Mouse (Mus musculus): Measurements from ENCODE around the gene Pla2g2f. TPM values are rescaled to one million over a fixed set of nuclear protein-coding genes. Genes with fewer than 3 reads are reported as not detected.
A peak's percentile ranks its signal among the peaks of the same experiment; 100 is the strongest.

The Pla2g2f gene
- polyA plus RNA-seq, 1 experiment from 2014 or later, result 0.74 TPM

DNA sequence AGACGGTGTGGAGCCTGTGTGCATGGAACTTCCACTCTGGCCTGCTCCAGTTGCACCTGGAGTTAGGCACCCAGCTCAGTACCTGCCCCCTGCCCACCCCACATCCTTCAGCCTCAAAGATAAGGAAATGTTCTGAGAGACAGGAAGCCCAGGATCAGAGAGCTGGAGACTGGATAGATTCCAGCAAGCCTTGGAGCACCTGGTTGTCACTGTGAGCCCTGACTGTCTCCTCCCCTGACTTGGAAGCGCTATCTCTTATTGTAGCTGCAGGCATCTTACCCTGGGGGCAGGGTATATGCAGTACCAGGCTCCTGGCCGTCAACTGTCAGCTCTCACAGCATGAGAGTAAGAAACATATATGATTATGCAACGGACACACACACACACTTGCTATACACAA lies 2.0 kb downstream of the Pla2g2f start:
- H3K4me2 ChIP-seq (replicated peaks), result no peak overlapping the region
- H3K27me3 ChIP-seq, result no peaks in the 10 kb centered on the region
- no peaks in the 10 kb centered on the region for H3K9me3 ChIP-seq
- no peak overlapping the region for H3K4me3 ChIP-seq
- WGBS, result 57% methylated on average over 4 of the region's 4 CpGs
- H3K4me1 ChIP-seq, result peaks cover 9% of the 10 kb centered on the region
- H3K36me3 ChIP-seq, result no peaks in the 10 kb centered on the region
- no peak for ATAC-seq (ENCODE audit: low FRiP score, low read depth)
- H3K9ac ChIP-seq, result no peak overlapping the region
- no peak overlapping the region for H3K27ac ChIP-seq

DNA sequence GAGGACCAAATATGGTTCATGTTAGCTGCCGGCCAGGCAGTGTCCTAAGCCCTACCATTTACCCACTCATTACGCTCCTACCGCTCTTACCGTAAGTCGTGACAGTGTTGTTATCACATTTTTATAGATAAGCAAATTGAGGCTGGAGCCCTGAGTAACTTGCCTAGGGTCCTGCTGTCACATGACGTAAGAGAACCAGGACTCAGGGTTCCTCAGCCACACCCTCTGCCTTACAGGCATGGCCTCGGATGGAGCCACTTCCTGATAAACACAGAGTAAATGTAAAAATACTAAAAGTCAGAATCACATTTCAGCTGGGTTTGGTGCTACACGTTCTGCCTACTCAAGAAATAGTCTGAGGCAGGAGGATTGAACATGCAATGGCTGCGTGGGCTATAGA lies 3.0 kb downstream of the Pla2g2f start:
- ATAC-seq (ENCODE audit: low FRiP score, low read depth), result no peak
- no peaks in the 10 kb centered on the region for H3K36me3 ChIP-seq
- H3K9me3 ChIP-seq, result no peaks in the 10 kb centered on the region
- H3K27ac ChIP-seq, result no peak overlapping the region
- no peak overlapping the region for H3K9ac ChIP-seq
- peaks cover 9% of the 10 kb centered on the region for H3K4me1 ChIP-seq
- no peak overlapping the region for H3K4me2 ChIP-seq (replicated peaks)
- 77% methylated on average over 9 of the region's 9 CpGs for WGBS
- H3K4me3 ChIP-seq, result no peak overlapping the region
- H3K27me3 ChIP-seq, result no peaks in the 10 kb centered on the region

DNA sequence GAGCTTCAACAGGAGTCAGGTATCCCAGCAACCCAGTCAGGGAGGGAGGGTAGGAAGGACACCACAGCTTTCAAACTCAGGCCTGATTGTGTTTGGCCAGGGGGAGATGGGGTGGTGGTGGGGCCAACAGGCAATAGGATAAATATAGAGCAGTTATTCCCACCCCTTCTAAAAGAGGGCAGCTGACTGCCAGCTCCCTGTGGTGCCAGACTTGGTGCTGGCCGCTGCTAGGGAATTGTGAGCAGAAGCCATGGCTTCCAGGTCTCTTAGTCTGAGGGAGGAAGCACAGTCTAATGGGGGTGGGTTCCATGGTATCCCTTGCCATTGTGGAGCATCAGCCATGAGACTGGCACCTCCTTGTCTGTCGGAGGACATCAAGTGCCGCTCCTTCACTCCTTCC lies 3.8 kb downstream of the Pla2g2f start:
- no peaks in the 10 kb centered on the region for H3K36me3 ChIP-seq
- H3K27me3 ChIP-seq, result no peaks in the 10 kb centered on the region
- no peak overlapping the region for H3K4me3 ChIP-seq
- H3K9me3 ChIP-seq, result no peaks in the 10 kb centered on the region
- H3K4me2 ChIP-seq (replicated peaks), result no peak overlapping the region
- WGBS, result 77% methylated on average over 3 of the region's 3 CpGs
- no peak overlapping the region for H3K27ac ChIP-seq
- H3K9ac ChIP-seq, result no peak overlapping the region
- ATAC-seq (ENCODE audit: low FRiP score, low read depth), result no peak
- H3K4me1 ChIP-seq, result peaks cover 9% of the 10 kb centered on the region

DNA sequence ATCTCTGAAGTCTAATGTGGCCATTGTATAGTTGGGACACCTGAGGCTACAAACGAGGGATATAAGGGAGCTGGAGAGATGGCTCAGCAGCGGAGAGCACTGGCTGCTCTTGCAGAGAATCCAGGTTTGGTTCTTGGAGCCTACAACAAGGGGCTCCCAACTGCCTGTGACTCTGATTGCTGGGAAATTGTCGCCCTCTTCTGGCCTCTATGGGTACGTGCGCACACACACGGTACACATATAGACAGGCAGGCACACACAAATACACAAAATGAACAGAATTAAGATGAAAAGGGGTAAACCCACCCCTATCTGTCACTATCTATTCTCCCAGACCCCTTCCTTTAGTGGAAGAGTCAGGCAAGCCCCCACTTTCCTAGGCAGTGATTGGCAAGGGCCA lies 4.8 kb downstream of the Pla2g2f start:
- Histone ChIP-seq H3K4me3 (no peak overlapping the region), H3K9me3 (no peaks in the 10 kb centered on the region), H3K27me3 (0 out of 2 replicates have a peak, but pooled peaks cover 3% of the 10 kb centered on the region), H3K9ac (no peak overlapping the region), H3K27ac (no peak overlapping the region), H3K4me2 (replicated peaks) (no peak overlapping the region), H3K36me3 (no peaks in the 10 kb centered on the region), H3K4me1 (peaks cover 9% of the 10 kb centered on the region)
- 93% methylated on average over 6 of the region's 6 CpGs for WGBS
- no peak for ATAC-seq (ENCODE audit: low FRiP score, low read depth)

DNA sequence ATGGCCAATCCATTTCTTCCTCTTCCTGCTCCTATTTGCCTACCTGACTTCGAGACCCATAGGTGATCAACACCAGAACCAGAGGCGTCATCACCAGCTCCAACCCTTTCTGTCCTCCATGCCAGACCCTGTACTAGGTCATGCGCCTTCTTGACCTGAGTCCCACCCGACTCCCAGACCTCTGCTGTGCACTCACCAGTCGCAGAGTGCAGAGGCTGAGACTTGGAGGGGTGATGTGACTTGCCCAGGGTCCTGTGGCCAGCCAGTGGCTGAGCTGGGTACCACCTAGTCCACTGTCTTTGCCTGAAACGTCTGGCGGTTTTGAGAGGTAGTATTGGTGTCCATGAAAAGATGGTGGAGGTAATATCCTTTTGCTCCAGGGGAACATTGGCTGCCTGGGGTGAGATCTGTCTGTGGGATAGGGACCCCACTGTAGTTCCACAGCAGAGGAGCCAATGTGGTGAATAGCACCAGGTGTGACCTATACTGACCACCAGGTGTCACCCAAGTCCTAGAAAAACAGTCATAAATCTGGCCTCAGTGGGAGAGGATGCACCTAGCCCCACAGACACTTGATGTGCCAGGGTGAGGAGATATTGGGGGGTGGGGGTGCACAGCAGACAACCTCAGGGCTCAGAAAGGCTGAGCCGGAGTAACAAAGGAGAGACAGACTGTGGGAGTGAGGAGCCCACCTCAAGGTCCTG lies 8.9 kb downstream of the Pla2g2f start:
- WGBS, result 55% methylated on average over 8 of the region's 8 CpGs
- H3K36me3 ChIP-seq, result no peaks in the 10 kb centered on the region
- no peak for ATAC-seq (ENCODE audit: low FRiP score, low read depth)

DNA sequence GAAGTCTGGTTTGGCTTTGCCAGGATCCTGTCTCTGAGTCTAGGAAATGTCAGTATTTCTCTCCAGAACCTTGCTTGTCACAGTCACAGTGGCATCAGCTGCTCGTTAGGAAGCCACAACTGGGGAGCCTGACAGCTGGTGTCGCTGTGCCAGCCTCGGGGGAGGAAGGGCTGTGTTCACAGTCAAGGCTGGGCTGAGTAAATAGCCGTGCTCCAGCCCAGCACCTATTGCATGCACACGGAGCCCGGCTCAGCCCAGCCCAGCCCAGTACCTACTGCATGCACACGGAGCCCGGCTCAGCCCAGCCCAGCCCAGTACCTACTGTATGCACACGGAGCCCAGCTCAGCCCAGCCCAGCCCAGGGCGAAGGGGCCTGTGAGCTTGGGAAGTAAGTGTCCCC lies 9.6 kb downstream of the Pla2g2f start:
- H3K27ac ChIP-seq, result no peak overlapping the region
- H3K4me3 ChIP-seq, result no peak overlapping the region
- peaks cover 13% of the 10 kb centered on the region for H3K4me1 ChIP-seq
- ATAC-seq (ENCODE audit: low FRiP score, low read depth), result no peak
- H3K9me3 ChIP-seq, result no peaks in the 10 kb centered on the region
- H3K27me3 ChIP-seq, result 0 out of 2 replicates have a peak, but pooled peaks cover 4% of the 10 kb centered on the region
- H3K4me2 ChIP-seq (replicated peaks), result no peak overlapping the region
- no peaks in the 10 kb centered on the region for H3K36me3 ChIP-seq
- WGBS, result 64% methylated on average over 10 of the region's 10 CpGs
- no peak overlapping the region for H3K9ac ChIP-seq

More for the DNA sequence above, 8.9 kb downstream of the Pla2g2f start:
- 0 out of 2 replicates have a peak, but pooled peaks cover 4% of the 10 kb centered on the region for H3K27me3 ChIP-seq
- H3K9ac ChIP-seq, result no peak overlapping the region
- H3K4me3 ChIP-seq, result no peak overlapping the region
- H3K4me2 ChIP-seq (replicated peaks), result no peak overlapping the region
- no peaks in the 10 kb centered on the region for H3K9me3 ChIP-seq
- peaks cover 7% of the 10 kb centered on the region; the same call in 1 of the 2 replicates for H3K4me1 ChIP-seq
- no peak overlapping the region for H3K27ac ChIP-seq

DNA sequence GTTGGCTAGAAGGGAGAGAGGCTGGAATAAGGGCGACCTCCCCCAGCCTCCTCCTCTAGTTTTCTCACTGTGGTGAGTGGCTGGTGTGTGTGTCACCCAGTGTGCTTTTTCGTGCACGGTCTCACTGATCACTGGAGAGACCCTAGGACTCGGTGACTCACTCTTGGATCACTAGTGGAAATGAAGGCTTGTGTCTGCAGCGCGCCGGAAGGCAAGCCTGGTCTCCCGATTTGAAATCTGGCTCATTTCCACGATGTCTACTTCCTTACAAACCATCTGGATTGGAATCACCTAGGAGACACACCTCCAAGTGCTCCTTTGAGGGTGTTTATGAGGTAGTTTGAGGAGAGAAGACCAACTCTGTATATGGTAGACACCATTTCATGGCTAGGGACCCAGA lies 10.6 kb downstream of the Pla2g2f start:
- Histone ChIP-seq H3K27me3 (0 out of 2 replicates have a peak, but pooled peaks cover 4% of the 10 kb centered on the region), H3K4me1 (peaks cover 13% of the 10 kb centered on the region), H3K4me3 (no peak overlapping the region), H3K27ac (no peak overlapping the region), H3K36me3 (no peaks in the 10 kb centered on the region), H3K9me3 (no peaks in the 10 kb centered on the region), H3K4me2 (replicated peaks) (no peak overlapping the region), H3K9ac (no peak overlapping the region)
- WGBS, result 84% methylated on average over 9 of the region's 9 CpGs
- ATAC-seq (ENCODE audit: low FRiP score, low read depth), result no peak

DNA sequence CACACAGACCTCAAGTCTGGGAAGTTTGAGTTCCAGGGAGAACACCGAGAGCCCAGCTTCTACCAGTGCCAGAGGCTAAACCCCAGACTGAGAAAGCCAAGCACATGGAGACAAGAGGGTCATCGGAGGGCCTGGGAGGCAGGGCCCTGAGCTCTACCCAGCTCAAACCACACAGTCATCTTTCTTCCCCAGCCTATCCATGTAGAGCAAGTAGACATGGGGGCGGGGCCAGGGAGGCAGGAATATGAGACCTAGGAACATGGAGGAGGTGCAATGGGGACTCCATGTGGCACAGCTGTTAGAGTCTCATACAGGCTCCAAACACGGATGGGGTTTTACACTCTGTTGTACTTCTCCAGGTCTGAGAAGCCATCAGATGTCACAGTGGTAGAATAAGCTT lies 11.5 kb downstream of the Pla2g2f start:
- Histone ChIP-seq H3K4me1 (peaks cover 13% of the 10 kb centered on the region), H3K4me2 (replicated peaks) (no peak overlapping the region), H3K27ac (no peak overlapping the region), H3K27me3 (0 out of 2 replicates have a peak, but pooled peaks cover 4% of the 10 kb centered on the region), H3K9ac (no peak overlapping the region), H3K4me3 (no peak overlapping the region), H3K9me3 (no peaks in the 10 kb centered on the region), H3K36me3 (no peaks in the 10 kb centered on the region)
- WGBS, result 50% methylated on average over 4 of the region's 4 CpGs
- ATAC-seq (ENCODE audit: low FRiP score, low read depth), result peak; percentile 71

DNA sequence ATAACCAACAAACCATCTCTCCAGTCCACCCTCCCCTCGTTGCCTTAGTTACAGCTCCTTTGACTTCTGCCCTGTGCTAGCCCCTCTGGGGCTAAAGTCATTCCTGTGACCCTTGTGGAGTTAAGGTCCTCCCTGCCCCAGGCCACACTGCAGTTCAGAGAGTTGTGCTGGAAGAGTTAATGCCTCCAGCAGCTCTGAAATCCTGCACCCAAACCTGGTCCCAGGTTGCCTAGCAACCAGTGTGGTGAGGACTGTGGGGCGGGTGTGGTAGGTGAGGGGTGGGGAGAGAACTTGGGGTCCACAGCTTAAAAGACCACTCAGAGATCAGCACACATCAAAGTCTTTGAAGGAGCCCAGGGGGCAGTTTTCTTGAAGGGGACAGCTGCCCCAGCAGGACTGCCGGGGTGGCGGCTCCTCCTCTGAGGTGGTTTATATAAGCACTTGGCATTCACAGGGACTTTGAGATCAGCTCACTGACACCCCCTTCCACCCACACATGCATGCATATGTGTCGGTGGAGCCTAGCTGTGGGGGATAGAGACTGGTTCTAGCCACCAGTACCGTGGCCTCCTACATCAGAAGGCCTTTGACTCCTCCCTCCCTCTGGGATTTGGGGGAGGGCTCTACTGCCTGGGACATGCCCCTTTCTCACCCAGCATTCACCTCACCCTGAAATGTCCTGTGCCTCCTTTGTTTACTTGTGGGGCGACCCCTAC lies 18.1 kb downstream of the Pla2g2f start:
- no peak for ATAC-seq (ENCODE audit: low FRiP score, low read depth)
- Histone ChIP-seq H3K4me3 (no peak overlapping the region), H3K9ac (no peak overlapping the region), H3K9me3 (no peaks in the 10 kb centered on the region), H3K27ac (no peak overlapping the region), H3K4me2 (replicated peaks) (no peak overlapping the region), H3K36me3 (no peaks in the 10 kb centered on the region), H3K27me3 (no peaks in the 10 kb centered on the region), H3K4me1 (peaks cover 28% of the 10 kb centered on the region)
- WGBS, result 11% methylated on average over 7 of the region's 7 CpGs

DNA sequence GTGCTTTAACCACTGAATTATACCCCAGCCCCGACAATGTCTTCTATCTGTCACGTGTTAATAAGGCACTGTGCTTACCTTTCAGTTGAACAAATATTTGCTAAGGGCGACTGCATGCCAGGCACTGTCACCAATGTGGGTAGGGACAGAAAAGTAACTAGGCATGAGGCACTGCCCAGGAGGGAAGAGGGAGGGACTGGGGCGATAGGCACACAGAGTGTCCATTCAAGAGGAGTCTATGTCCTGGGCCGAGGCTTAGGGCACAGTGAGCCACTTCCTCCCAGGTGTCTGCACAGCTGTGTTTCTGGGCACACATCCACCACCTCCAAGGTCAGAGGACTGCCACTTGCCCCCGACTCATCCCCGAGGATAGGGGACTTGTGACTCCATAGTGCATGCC lies 20.4 kb downstream of the Pla2g2f start, which contains the start of gene Ubxn10:
Gene Ubxn10, minus strand, starts transcription at position 137 of the 400 bp plus-strand sequence.
- H3K9ac ChIP-seq, result no peak within 1 kb of the TSS
- no peak for ATAC-seq (ENCODE audit: low FRiP score, low read depth)
- H3K9me3 ChIP-seq, result no peaks in the 10 kb centered on the region; the same call in 1 of the 2 replicates
- H3K4me1 ChIP-seq, result peaks cover 22% of the 10 kb centered on the region
- no peaks in the 10 kb centered on the region for H3K36me3 ChIP-seq
- no peak within 1 kb of the TSS for H3K4me2 ChIP-seq (replicated peaks)
- no peak within 1 kb of the TSS for H3K4me3 ChIP-seq
- H3K27ac ChIP-seq, result no peak within 1 kb of the TSS
- H3K27me3 ChIP-seq, result no peaks in the 10 kb centered on the region
- 71% methylated on average over 7 of the region's 7 CpGs for WGBS

DNA sequence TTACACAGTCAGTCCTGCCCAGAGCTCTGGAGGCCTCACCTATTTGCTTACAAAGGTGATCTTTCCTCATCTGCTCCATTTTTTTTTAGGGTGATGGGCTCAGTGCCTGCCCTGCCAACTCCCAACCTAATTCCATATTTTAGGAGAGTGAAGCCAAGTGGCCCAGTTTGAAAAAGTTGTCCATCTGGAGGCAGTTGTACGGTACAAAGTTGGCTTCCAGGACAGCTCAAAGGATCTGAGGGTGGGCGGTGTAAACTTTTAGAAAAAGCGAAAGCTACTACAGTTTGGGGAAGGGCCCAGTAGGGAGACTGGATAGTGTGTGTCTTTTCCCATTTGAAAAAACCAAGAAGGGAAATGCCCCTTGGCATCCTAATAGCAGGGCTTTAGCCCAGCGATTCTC lies 22.6 kb downstream of the Pla2g2f start:
- Histone ChIP-seq H3K9ac (no peak overlapping the region), H3K27ac (no peak overlapping the region), H3K27me3 (no peaks in the 10 kb centered on the region), H3K36me3 (no peaks in the 10 kb centered on the region), H3K4me2 (replicated peaks) (no peak overlapping the region), H3K4me3 (no peak overlapping the region), H3K4me1 (peaks cover 22% of the 10 kb centered on the region), H3K9me3 (no peaks in the 10 kb centered on the region; the same call in 1 of the 2 replicates)
- no peak for ATAC-seq (ENCODE audit: low FRiP score, low read depth)
- 91% methylated on average over 4 of the region's 4 CpGs for WGBS

DNA sequence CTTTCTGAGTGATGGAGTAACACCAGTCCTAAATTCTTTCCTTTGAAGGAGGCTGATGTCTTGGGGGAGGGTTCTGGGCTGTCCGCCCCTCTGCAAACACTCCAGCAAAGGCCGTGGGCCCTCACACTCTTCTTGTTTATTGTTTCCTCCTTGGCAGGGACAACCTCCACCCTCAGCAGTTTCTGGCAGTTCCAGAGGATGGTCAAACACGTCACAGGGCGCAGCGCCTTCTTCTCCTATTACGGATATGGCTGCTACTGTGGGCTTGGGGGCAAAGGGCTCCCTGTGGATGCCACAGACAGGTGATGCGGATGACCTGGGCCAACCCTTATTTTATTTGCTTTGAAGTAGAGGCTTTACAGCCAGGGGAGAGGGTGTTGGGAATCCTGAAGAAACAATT lies 23.3 kb downstream of the Pla2g2f start:
- Histone ChIP-seq H3K9me3 (no peaks in the 10 kb centered on the region; the same call in 1 of the 2 replicates), H3K4me3 (no peak overlapping the region), H3K36me3 (no peaks in the 10 kb centered on the region), H3K9ac (no peak overlapping the region), H3K27me3 (no peaks in the 10 kb centered on the region), H3K4me1 (peaks cover 16% of the 10 kb centered on the region), H3K27ac (no peak overlapping the region), H3K4me2 (replicated peaks) (no peak overlapping the region)
- ATAC-seq (ENCODE audit: low FRiP score, low read depth), result no peak
- 51% methylated on average over 7 of the region's 7 CpGs for WGBS

Measured in limb, embryonic 13.5 days (tissue).